Mouse (Mus musculus) stomach, embryonic 15.5 days (tissue): ENCODE data around the gene Slc2a4. TPM values are rescaled to one million over a fixed set of nuclear protein-coding genes. Genes with fewer than 3 reads are reported as not detected.
"Not testable (repeated sequence)": the region's sequence is repeated elsewhere in the genome, so short reads cannot be mapped to it uniquely, and the experiment has no call there.

Source experiments
- ATAC-seq: fragments of 200-750 bp; cut with Nextera tagmentation; 2 replicates; pipeline ENCODE4 v1.8.0; 2017; ENCODE audit warnings: low read depth, moderate number of reproducible peaks, moderate TSS enrichment; ENCODE audit not compliant: insufficient read depth, low FRiP score
- H3K27ac ChIP-seq: fragments of 300-500 bp; sonication (generic); 2 replicates; pipeline ENCODE4 v1.5.1; 2015; ENCODE audit warnings: mild to moderate bottlenecking, inconsistent platforms
- H3K27me3 ChIP-seq: fragments of 300-500 bp; sonication (generic); replicated peaks from 2 replicates; pipeline ENCODE4 v1.6.1; 2015; ENCODE audit warnings: inconsistent platforms
- H3K36me3 ChIP-seq: fragments of 300-500 bp; sonication (generic); 2 replicates; pipeline ENCODE4 v1.6.1; 2015; ENCODE audit warnings: inconsistent platforms
- H3K4me1 ChIP-seq: fragments of 300-500 bp; sonication (generic); 2 replicates; pipeline ENCODE4 v1.6.1; 2015; ENCODE audit warnings: inconsistent platforms
- H3K4me2 ChIP-seq: fragments of 300-500 bp; sonication (generic); 2 replicates; pipeline ENCODE4 v1.6.1; 2015; ENCODE audit warnings: mild to moderate bottlenecking, inconsistent platforms
- H3K4me3 ChIP-seq: fragments of 300-500 bp; sonication (generic); replicated peaks from 2 replicates; pipeline ENCODE4 v1.5.1; 2015; ENCODE audit warnings: inconsistent platforms
- H3K9ac ChIP-seq: fragments of 300-500 bp; sonication (generic); 2 replicates; pipeline ENCODE4 v1.6.1; 2015; ENCODE audit warnings: inconsistent platforms
- H3K9me3 ChIP-seq: fragments of 300-500 bp; sonication (generic); 2 replicates; pipeline ENCODE4 v1.6.1; 2016; ENCODE audit warnings: inconsistent platforms
- WGBS: fragments of 180-500 bp; shearing (Covaris S2); methylation state at CpG from one replicate; pipeline ENCODE4 v1.1.7; 2015; 5-methylcytosine and 5-hydroxymethylcytosine counted together
- polyA plus RNA-seq: library from polyadenylated mRNA; unstranded; fragments of >200 nt; fragmentation: Nextera tagmentation; extraction: Ambion mirVana; gene quantifications from 2 replicates; pipeline ENCODE4 v1.2.1, GENCODE M21; 2015

The Slc2a4 gene
- polyA plus RNA-seq, 1 experiment from 2014 or later = 26.3 TPM

GRCm38 (mm10) chr11:69927501-69927900, 20.5 kb downstream of the Slc2a4 start:
- Histone ChIP-seq H3K27me3 (no peaks in the 10 kb centered on the region), H3K27ac (no peak overlapping the region), H3K9ac (no peak overlapping the region), H3K4me2 (no peak overlapping the region), H3K4me1 (0 out of 2 replicates have a peak, but pooled peaks cover 3% of the 10 kb centered on the region), H3K36me3 (no peaks in the 10 kb centered on the region), H3K9me3 (no peaks in the 10 kb centered on the region), H3K4me3 (no peak overlapping the region)
- 95% methylated on average over 2 of the region's 2 CpGs for WGBS
- ATAC-seq = no peak

- no peaks in the 10 kb centered on the region for H3K27me3 ChIP-seq
- H3K4me1 ChIP-seq = peaks cover 13% of the 10 kb centered on the region; the same call in 1 of the 2 replicates
- H3K9ac ChIP-seq = no peak overlapping the region
- no peak for ATAC-seq
- H3K4me3 ChIP-seq = no peak overlapping the region
- H3K36me3 ChIP-seq = peaks cover 9% of the 10 kb centered on the region
- no peaks in the 10 kb centered on the region for H3K9me3 ChIP-seq
- peak overlapping the region; percentile 99; the same call in 1 of the 2 replicates for H3K27ac ChIP-seq
- 63% methylated on average over 3 of the region's 3 CpGs for WGBS
- H3K4me2 ChIP-seq = peak overlapping the region; percentile 65; the same call in 1 of the 2 replicates
Observed at GRCm38 (mm10) chr11:69922796-69923195, 25.2 kb downstream of the Slc2a4 start.

- Histone ChIP-seq H3K9ac (peak overlapping the region; percentile 56; the same call in 1 of the 2 replicates), H3K4me3 (peak overlapping the region; percentile 91), H3K9me3 (no peaks in the 10 kb centered on the region), H3K27me3 (no peaks in the 10 kb centered on the region), H3K27ac (peak overlapping the region; percentile 99), H3K4me1 (peaks cover 13% of the 10 kb centered on the region; the same call in 1 of the 2 replicates), H3K36me3 (peaks cover 15% of the 10 kb centered on the region), H3K4me2 (peak overlapping the region; percentile 65)
- no peak for ATAC-seq
- 2% methylated on average over 12 of the region's 12 CpGs for WGBS
Observed at GRCm38 (mm10) chr11:69922012-69922756, 25.8 kb downstream of the Slc2a4 start.

GRCm38 (mm10) chr11:69921114-69922011, 26.6 kb downstream of the Slc2a4 start, which contains the start of gene Eif5a:
Gene Eif5a, minus strand, starts transcription at chr11:69921958.
- peak; percentile 94 for ATAC-seq
- Histone ChIP-seq H3K4me1 (peaks cover 13% of the 10 kb centered on the region; the same call in 1 of the 2 replicates), H3K27ac (peak within 1 kb of the TSS; percentile 99), H3K9ac (peak within 1 kb of the TSS; percentile 93), H3K4me3 (peak within 1 kb of the TSS; percentile 91), H3K36me3 (peaks cover 19% of the 10 kb centered on the region), H3K9me3 (no peaks in the 10 kb centered on the region), H3K27me3 (no peaks in the 10 kb centered on the region), H3K4me2 (peak within 1 kb of the TSS; percentile 85)
- WGBS = under 1% methylated on average over 78 of the region's 78 CpGs

GRCm38 (mm10) chr11:69920266-69921031, 27.5 kb downstream of the Slc2a4 start:
- Histone ChIP-seq H3K9me3 (no peaks in the 10 kb centered on the region), H3K9ac (peak overlapping the region; percentile 93), H3K4me2 (peak overlapping the region; percentile 85), H3K27ac (peak overlapping the region; percentile 97), H3K4me3 (peak overlapping the region; percentile 91), H3K4me1 (peaks cover 22% of the 10 kb centered on the region), H3K36me3 (peaks cover 28% of the 10 kb centered on the region), H3K27me3 (no peaks in the 10 kb centered on the region)
- under 1% methylated on average over 56 of the region's 65 CpGs for WGBS
- ATAC-seq = no peak

- WGBS = 1% methylated on average over 17 of the region's 17 CpGs
- peak overlapping the region; percentile 85 for H3K4me2 ChIP-seq
- H3K27me3 ChIP-seq = no peaks in the 10 kb centered on the region
- H3K9ac ChIP-seq = peak overlapping the region; percentile 93
- H3K36me3 ChIP-seq = peaks cover 32% of the 10 kb centered on the region
- ATAC-seq = no peak
- no peaks in the 10 kb centered on the region for H3K9me3 ChIP-seq
- H3K4me3 ChIP-seq = peak overlapping the region; percentile 91
- peaks cover 28% of the 10 kb centered on the region for H3K4me1 ChIP-seq
- peak overlapping the region; percentile 97 for H3K27ac ChIP-seq
Observed at GRCm38 (mm10) chr11:69919661-69920265, 28.2 kb downstream of the Slc2a4 start.

- peak overlapping the region; percentile 85 for H3K4me2 ChIP-seq
- peak overlapping the region; percentile 97; the same call in 1 of the 2 replicates for H3K27ac ChIP-seq
- 81% methylated on average over 9 of the region's 9 CpGs for WGBS
- H3K4me1 ChIP-seq = peaks cover 28% of the 10 kb centered on the region
- no peaks in the 10 kb centered on the region for H3K9me3 ChIP-seq
- ATAC-seq = no peak
- peak overlapping the region; percentile 91 for H3K4me3 ChIP-seq
- H3K27me3 ChIP-seq = no peaks in the 10 kb centered on the region
- H3K36me3 ChIP-seq = peaks cover 32% of the 10 kb centered on the region
- no peak overlapping the region for H3K9ac ChIP-seq
Observed at GRCm38 (mm10) chr11:69919053-69919452, 28.9 kb downstream of the Slc2a4 start.

- Histone ChIP-seq H3K9ac (no peak overlapping the region), H3K27me3 (no peaks in the 10 kb centered on the region), H3K9me3 (no peaks in the 10 kb centered on the region), H3K4me1 (peaks cover 32% of the 10 kb centered on the region), H3K4me3 (no peak overlapping the region), H3K27ac (no peak overlapping the region), H3K36me3 (peaks cover 32% of the 10 kb centered on the region), H3K4me2 (no peak overlapping the region)
- 84% methylated on average over 5 of the region's 5 CpGs for WGBS
- ATAC-seq = no peak
Observed at GRCm38 (mm10) chr11:69918118-69918517, 29.9 kb downstream of the Slc2a4 start.

- no peak overlapping the region for H3K4me2 ChIP-seq
- no peak for ATAC-seq
- no peak overlapping the region for H3K9ac ChIP-seq
- H3K27ac ChIP-seq = no peak overlapping the region
- no peak overlapping the region for H3K4me3 ChIP-seq
- H3K36me3 ChIP-seq = peaks cover 36% of the 10 kb centered on the region
- no peaks in the 10 kb centered on the region for H3K27me3 ChIP-seq
- H3K4me1 ChIP-seq = peaks cover 30% of the 10 kb centered on the region
- 80% methylated on average over 8 of the region's 8 CpGs for WGBS
- H3K9me3 ChIP-seq = no peaks in the 10 kb centered on the region
Observed at GRCm38 (mm10) chr11:69917379-69917948, 30.5 kb downstream of the Slc2a4 start.

- not testable (repeated sequence) for H3K4me3 ChIP-seq, H3K27me3 ChIP-seq, H3K9me3 ChIP-seq, ATAC-seq, H3K27ac ChIP-seq, H3K4me2 ChIP-seq, H3K9ac ChIP-seq
- Histone ChIP-seq H3K4me1 (peaks cover 30% of the 10 kb centered on the region), H3K36me3 (peaks cover 42% of the 10 kb centered on the region)
- WGBS = 58% methylated on average over 7 of the region's 7 CpGs
Observed at GRCm38 (mm10) chr11:69916652-69917378, 31.2 kb downstream of the Slc2a4 start.
